Mouse (Mus musculus): ENCODE data around the gene Ski.
A peak's percentile ranks its signal among the peaks of the same experiment; 100 is the strongest.

Ski gene

GRCm38 (mm10) chr4:155173822-155174785 lies 48.3 kb downstream of the Ski start:
- DNase-seq: no peak

GRCm38 (mm10) chr4:155172909-155173821 lies 49.2 kb downstream of the Ski start:
- no peak for DNase-seq

- no peak for DNase-seq
Measured at GRCm38 (mm10) chr4:155171961-155172533, 50.3 kb downstream of the Ski start.

- no peak for DNase-seq
Measured at GRCm38 (mm10) chr4:155170614-155171212, 51.7 kb downstream of the Ski start.

GRCm38 (mm10) chr4:155168835-155169252 lies 53.5 kb downstream of the Ski start:
- peak; percentile 57 for DNase-seq

GRCm38 (mm10) chr4:155165861-155166260 lies 56.5 kb downstream of the Ski start:
- DNase-seq: no peak

DNA sequence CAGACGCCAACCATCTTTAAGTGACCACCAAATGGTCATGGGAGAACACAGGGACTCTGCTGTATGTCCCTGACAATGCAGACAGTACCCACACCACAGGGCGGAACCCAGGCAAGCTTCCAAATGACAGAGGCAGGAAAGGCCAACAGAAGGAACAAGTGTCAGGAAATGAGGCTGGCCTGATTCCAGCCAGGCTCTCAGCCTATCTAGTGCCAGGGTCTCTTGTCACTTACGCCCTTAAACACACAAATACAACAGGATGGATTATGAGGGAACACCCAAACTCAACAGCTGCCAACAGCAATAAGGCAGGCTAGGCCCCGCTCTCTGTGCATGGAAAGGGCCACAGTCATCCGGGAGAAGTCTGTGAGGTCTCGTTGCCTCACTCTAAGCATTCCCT lies 57.8 kb downstream of the Ski start:
- DNase-seq: no peak

- no peak for DNase-seq
Measured at GRCm38 (mm10) chr4:155163685-155164084, 58.7 kb downstream of the Ski start.

GRCm38 (mm10) chr4:155163320-155163651 lies 59.1 kb downstream of the Ski start:
- no peak for DNase-seq

DNA sequence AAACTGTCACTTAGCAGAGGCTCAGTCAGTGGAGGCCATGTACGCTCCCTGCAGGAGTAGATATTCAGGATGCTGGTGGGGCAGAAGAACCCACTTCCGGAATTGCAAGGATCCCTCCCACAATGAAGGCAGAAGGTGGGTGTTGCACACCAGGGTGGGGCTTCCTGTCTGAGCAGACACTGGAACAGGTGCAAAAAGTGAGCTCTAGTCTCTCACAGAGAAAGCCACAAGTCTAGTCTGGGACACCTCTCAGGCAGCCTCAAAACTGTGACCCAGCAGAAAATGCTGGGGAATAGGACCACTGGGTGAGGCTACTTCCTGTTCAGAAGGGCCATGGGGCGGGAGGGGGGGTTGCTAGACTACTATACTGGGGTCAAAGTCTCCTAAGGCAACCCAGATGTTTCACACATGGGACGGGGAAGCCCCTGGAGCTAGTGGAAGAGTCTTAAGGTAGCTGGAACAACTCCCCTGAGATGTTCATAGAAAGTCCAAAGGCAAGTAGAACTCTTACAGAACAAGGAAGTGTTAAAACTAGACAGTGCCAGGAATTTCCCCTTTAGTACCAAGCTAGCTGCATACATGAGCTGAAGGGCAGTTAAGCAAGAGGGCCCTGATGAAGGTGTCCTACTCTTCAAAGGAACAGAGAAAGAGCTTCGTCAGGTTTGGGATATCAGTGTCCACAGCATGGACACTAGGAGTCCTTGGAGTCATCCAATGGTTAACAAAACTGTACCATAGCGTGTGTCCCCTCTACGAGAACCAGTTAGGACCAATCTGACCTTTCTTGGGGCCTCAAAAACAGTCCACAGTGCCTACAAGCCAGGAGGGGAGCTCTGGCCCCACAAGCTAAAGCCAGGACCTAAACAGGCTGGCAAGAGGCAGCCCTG lies 59.7 kb downstream of the Ski start:
- peak; percentile 86 for DNase-seq

- no peak for DNase-seq
Measured at GRCm38 (mm10) chr4:155158543-155158917, 63.9 kb downstream of the Ski start.

DNA sequence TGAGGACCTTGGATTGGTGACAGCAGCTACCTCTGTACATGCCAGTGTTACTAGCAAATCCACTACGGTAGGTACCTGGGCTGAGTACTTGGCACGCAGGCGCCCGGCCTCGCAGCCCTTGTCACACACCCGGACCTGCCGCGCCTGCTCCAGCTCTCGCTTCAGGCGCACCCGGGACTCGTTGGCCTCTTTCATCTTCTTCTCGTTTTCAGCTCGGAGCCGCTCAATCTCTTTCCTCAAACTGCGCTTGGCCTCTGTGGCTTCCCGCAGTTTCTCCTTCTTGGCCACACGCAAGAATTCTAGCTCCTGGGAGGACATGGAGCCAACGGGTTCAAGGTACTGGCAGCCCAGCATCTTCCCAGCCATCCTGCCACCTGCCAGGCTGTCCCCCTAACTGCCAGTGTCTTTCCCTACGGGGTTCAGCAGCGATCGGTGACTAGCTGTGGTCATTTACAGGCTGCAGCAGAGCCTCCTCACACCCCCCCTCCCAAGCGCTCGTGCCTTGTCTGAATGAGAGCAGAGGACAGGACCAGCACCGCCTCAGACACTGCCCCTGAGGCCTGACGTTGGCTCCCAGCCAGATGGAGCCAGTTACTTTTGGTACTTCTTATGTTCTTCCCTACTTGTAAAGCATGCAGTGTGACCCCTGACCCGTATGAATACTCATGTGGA lies 64.4 kb downstream of the Ski start:
- no peak for DNase-seq

GRCm38 (mm10) chr4:155156734-155157133 lies 65.7 kb downstream of the Ski start:
- DNase-seq: no peak

GRCm38 (mm10) chr4:155154986-155155385 lies 67.4 kb downstream of the Ski start:
- no peak for DNase-seq

- DNase-seq: no peak
Measured at GRCm38 (mm10) chr4:155153389-155154072, 68.9 kb downstream of the Ski start.

DNA sequence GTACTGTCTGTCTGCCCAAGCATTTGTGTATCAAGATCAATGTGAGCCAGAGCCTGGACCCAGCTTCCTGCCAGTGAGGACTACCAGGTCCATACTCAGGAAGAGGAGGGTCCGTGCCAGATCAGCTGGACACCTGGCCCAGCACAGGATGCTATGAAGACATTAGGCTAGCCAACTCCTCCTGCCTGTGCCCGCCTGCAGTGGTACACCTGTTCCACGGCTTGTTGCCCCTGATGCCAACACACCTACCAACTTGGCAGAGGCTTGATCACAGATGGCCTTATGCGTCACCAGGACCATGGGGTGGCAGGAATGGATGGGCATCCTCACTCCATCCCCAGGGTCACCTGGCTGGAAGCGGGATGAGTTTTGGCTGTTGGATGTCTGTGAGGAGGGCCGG lies 69.9 kb downstream of the Ski start:
- no peak for DNase-seq

- DNase-seq: no peak
Measured at GRCm38 (mm10) chr4:155151845-155152244, 70.5 kb downstream of the Ski start.

DNA sequence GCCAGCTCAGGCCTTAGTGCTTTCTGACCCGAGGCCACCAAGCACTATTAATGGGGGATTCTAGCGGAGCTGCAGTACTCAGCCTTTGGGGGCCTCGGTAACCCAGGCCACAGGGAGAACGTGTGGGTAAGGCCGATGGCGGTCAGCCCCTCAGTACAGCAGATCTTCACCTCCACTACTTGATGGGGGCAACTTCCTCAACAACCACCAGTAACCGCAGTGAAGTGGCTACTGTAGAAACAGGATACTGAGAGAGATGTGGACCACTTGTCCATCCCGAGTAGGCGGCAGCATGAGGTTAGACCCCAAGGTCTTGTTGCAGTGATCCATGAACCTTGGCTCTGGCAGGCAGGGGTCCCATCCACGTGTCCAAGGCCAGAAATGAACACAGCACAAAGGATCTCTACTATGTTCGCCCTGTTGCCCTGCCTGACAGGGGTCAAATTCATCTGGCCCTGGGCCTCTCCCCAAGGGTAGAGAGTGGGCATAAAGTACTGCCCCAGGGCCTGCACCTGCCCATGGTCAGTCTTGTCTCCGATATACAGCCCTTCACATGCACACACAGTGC lies 71.1 kb downstream of the Ski start:
- DNase-seq: peak; percentile 25

DNA sequence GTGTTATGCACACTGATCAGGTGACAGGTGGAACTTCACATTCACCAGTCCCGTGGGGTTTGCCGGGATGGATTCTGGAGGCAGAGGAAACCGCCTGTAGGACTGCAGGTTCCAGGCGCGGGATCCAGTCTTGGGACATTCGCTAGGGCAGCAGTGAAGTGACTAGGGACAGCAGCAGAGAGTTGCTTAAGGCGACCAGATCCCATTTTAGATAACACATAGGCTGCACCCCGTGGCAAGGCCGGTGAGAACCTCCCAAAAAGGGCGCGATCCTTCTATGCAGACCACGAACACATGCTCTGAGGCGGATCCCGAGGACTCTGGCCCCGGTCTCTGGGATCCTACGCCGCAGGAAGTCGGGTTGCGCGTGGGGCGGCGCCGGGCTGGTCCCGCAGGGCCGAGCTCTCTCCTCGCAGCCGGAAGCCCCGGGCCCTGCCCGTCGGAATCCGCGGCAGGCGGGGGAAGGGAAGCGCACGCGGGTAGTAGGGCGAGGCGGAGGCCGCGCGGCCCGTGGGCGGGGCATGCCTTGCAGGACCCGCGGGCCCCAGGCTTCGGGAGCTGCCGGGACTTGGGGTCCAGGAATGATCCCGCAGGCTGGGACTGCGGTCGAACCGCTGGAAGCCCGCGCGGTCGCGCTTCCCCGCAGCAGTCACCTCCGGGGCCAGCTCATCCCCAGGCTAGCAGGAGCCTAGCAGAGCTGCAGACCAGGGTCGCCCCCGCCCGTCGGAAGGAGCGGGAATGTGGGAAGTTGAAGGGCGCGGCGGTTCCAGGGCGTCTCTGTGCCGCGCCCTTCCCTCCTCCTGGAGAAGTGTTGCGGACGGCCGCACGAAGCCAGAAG lies 71.9 kb downstream of the Ski start:
- DNase-seq: peak; percentile 92

GRCm38 (mm10) chr4:155149941-155150275 lies 72.5 kb downstream of the Ski start:
- DNase-seq: no peak
